Mouse (Mus musculus) stomach, embryonic 15.5 days (tissue): Measurements from ENCODE around the gene Snrpa. TPM values are rescaled to one million over a fixed set of nuclear protein-coding genes. Genes with fewer than 3 reads are reported as not detected.

Experiments
- ATAC-seq: fragments of 200-750 bp; cut with Nextera tagmentation; 2 replicates; pipeline ENCODE4 v1.8.0; 2017; ENCODE audit warnings: low read depth, moderate number of reproducible peaks, moderate TSS enrichment; ENCODE audit not compliant: insufficient read depth, low FRiP score
- H3K27ac ChIP-seq: fragments of 300-500 bp; sonication (generic); 2 replicates; pipeline ENCODE4 v1.5.1; 2015; ENCODE audit warnings: mild to moderate bottlenecking, inconsistent platforms
- H3K27me3 ChIP-seq: fragments of 300-500 bp; sonication (generic); replicated peaks from 2 replicates; pipeline ENCODE4 v1.6.1; 2015; ENCODE audit warnings: inconsistent platforms
- H3K36me3 ChIP-seq: fragments of 300-500 bp; sonication (generic); 2 replicates; pipeline ENCODE4 v1.6.1; 2015; ENCODE audit warnings: inconsistent platforms
- H3K4me1 ChIP-seq: fragments of 300-500 bp; sonication (generic); 2 replicates; pipeline ENCODE4 v1.6.1; 2015; ENCODE audit warnings: inconsistent platforms
- H3K4me2 ChIP-seq: fragments of 300-500 bp; sonication (generic); 2 replicates; pipeline ENCODE4 v1.6.1; 2015; ENCODE audit warnings: mild to moderate bottlenecking, inconsistent platforms
- H3K4me3 ChIP-seq: fragments of 300-500 bp; sonication (generic); replicated peaks from 2 replicates; pipeline ENCODE4 v1.5.1; 2015; ENCODE audit warnings: inconsistent platforms
- H3K9ac ChIP-seq: fragments of 300-500 bp; sonication (generic); 2 replicates; pipeline ENCODE4 v1.6.1; 2015; ENCODE audit warnings: inconsistent platforms
- H3K9me3 ChIP-seq: fragments of 300-500 bp; sonication (generic); 2 replicates; pipeline ENCODE4 v1.6.1; 2016; ENCODE audit warnings: inconsistent platforms
- WGBS: fragments of 180-500 bp; shearing (Covaris S2); methylation state at CpG from one replicate; pipeline ENCODE4 v1.1.7; 2015; 5-methylcytosine and 5-hydroxymethylcytosine counted together
- polyA plus RNA-seq: library from polyadenylated mRNA; unstranded; fragments of >200 nt; fragmentation: Nextera tagmentation; extraction: Ambion mirVana; gene quantifications from 2 replicates; pipeline ENCODE4 v1.2.1, GENCODE M21; 2015

The Snrpa gene
- polyA plus RNA-seq, 1 experiment from 2014 or later: 224 TPM

GRCm38 (mm10) chr7:27228281-27228821 lies 32.3 kb upstream of the Snrpa start, which contains the start of gene Itpkc:
Gene Itpkc, minus strand, starts transcription at chr7:27228661.
- Histone ChIP-seq H3K4me1 (peaks cover 55% of the 10 kb centered on the region), H3K4me3 (peak within 1 kb of the TSS; percentile 90), H3K27me3 (no peaks in the 10 kb centered on the region), H3K9me3 (no peaks in the 10 kb centered on the region), H3K9ac (peak within 1 kb of the TSS; percentile 94), H3K27ac (peak within 1 kb of the TSS; percentile 91), H3K4me2 (peak within 1 kb of the TSS; percentile 79), H3K36me3 (no peaks in the 10 kb centered on the region)
- under 1% methylated on average over 49 of the region's 49 CpGs for WGBS
- ATAC-seq: peak; percentile 77

- Histone ChIP-seq H3K36me3 (no peaks in the 10 kb centered on the region), H3K27me3 (no peaks in the 10 kb centered on the region), H3K4me2 (peak overlapping the region; percentile 79), H3K27ac (peak overlapping the region; percentile 91), H3K9ac (peak overlapping the region; percentile 94), H3K4me1 (peaks cover 54% of the 10 kb centered on the region), H3K9me3 (no peaks in the 10 kb centered on the region), H3K4me3 (peak overlapping the region; percentile 90)
- ATAC-seq: no peak
- under 1% methylated on average over 10 of the region's 10 CpGs for WGBS
Observed at GRCm38 (mm10) chr7:27227676-27228075, 31.6 kb upstream of the Snrpa start.

DNA sequence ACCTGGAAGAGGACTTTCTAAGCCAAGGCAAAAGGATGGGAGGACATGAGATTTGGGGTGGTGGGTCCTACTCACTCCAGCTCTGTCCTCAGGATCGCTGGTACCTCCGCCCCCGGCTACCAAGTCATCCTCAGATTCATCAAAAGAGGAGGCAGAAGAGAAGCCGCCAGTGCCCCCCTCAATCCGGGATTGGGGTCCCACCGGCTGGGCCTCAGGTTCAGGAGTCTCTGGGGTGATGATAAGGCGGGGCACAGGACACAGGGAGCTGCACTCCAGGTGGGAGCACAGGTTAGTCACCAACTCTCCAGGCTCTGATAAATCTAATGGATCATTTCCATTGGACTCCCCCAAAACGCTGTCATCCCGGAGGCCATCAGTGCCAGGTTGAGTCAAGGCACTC lies 31.2 kb upstream of the Snrpa start:
- no peaks in the 10 kb centered on the region for H3K36me3 ChIP-seq
- H3K9me3 ChIP-seq: no peaks in the 10 kb centered on the region
- ATAC-seq: no peak
- peak overlapping the region; percentile 90 for H3K4me3 ChIP-seq
- peak overlapping the region; percentile 79 for H3K4me2 ChIP-seq
- H3K27me3 ChIP-seq: no peaks in the 10 kb centered on the region
- H3K9ac ChIP-seq: peak overlapping the region; percentile 94; the same call in 1 of the 2 replicates
- WGBS: 27% methylated on average over 9 of the region's 9 CpGs
- H3K4me1 ChIP-seq: peaks cover 50% of the 10 kb centered on the region
- peak overlapping the region; percentile 91; the same call in 1 of the 2 replicates for H3K27ac ChIP-seq

GRCm38 (mm10) chr7:27224877-27225575 lies 29.0 kb upstream of the Snrpa start:
- Histone ChIP-seq H3K27me3 (no peaks in the 10 kb centered on the region), H3K9me3 (no peaks in the 10 kb centered on the region), H3K4me3 (peak overlapping the region; percentile 90), H3K36me3 (0 out of 2 replicates have a peak, but pooled peaks cover under 1% of the 10 kb centered on the region), H3K4me1 (peaks cover 42% of the 10 kb centered on the region), H3K9ac (no peak overlapping the region; the same call in 1 of the 2 replicates), H3K27ac (peak overlapping the region; percentile 77), H3K4me2 (peak overlapping the region; percentile 79)
- 54% methylated on average over 11 of the region's 11 CpGs for WGBS
- ATAC-seq: peak; percentile 27

DNA sequence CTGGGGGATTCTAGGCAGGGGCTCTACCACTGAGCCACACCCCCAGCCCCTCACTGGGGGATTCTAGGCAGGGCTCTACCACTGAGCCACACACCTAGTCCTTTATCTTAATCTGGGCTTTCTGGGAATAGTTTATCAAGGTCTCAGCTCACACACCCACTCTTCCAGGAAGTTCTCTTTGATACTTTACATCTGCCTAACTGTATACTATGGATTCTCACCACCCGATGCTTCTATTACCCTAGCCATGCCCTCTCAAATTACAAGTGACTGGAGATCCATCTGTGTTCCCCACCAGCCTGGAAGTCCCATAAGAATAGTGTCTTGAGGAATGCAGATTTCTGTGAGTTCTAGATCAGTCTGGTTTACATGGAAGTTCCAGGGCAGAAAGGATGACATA lies 26.5 kb upstream of the Snrpa start:
- H3K9ac ChIP-seq: no peak overlapping the region
- WGBS: 61% methylated on average over 1 of the region's 1 CpGs
- no peak; the same call in 1 of the 2 replicates for ATAC-seq
- peaks cover 12% of the 10 kb centered on the region; the same call in 1 of the 2 replicates for H3K36me3 ChIP-seq
- no peaks in the 10 kb centered on the region for H3K27me3 ChIP-seq
- no peaks in the 10 kb centered on the region for H3K9me3 ChIP-seq
- no peak overlapping the region for H3K27ac ChIP-seq
- H3K4me3 ChIP-seq: no peak overlapping the region
- H3K4me1 ChIP-seq: peaks cover 34% of the 10 kb centered on the region
- no peak overlapping the region for H3K4me2 ChIP-seq

GRCm38 (mm10) chr7:27221939-27222338 lies 25.9 kb upstream of the Snrpa start:
- H3K9ac ChIP-seq: no peak overlapping the region

GRCm38 (mm10) chr7:27219937-27220336 lies 23.9 kb upstream of the Snrpa start:
- Histone ChIP-seq H3K27ac (no peak overlapping the region), H3K4me1 (peaks cover 8% of the 10 kb centered on the region), H3K4me2 (no peak overlapping the region), H3K9ac (no peak overlapping the region), H3K4me3 (no peak overlapping the region), H3K36me3 (peaks cover 16% of the 10 kb centered on the region), H3K9me3 (no peaks in the 10 kb centered on the region), H3K27me3 (no peaks in the 10 kb centered on the region)
- WGBS: 75% methylated on average over 11 of the region's 11 CpGs
- ATAC-seq: no peak

More at GRCm38 (mm10) chr7:27221939-27222338, 25.9 kb upstream of the Snrpa start:
- H3K4me2 ChIP-seq: no peak overlapping the region
- H3K36me3 ChIP-seq: peaks cover 12% of the 10 kb centered on the region; the same call in 1 of the 2 replicates
- H3K4me1 ChIP-seq: peaks cover 28% of the 10 kb centered on the region
- WGBS: 56% methylated on average over 6 of the region's 6 CpGs
- H3K9me3 ChIP-seq: no peaks in the 10 kb centered on the region
- no peak overlapping the region for H3K27ac ChIP-seq
- no peak for ATAC-seq
- H3K27me3 ChIP-seq: no peaks in the 10 kb centered on the region
- no peak overlapping the region for H3K4me3 ChIP-seq

DNA sequence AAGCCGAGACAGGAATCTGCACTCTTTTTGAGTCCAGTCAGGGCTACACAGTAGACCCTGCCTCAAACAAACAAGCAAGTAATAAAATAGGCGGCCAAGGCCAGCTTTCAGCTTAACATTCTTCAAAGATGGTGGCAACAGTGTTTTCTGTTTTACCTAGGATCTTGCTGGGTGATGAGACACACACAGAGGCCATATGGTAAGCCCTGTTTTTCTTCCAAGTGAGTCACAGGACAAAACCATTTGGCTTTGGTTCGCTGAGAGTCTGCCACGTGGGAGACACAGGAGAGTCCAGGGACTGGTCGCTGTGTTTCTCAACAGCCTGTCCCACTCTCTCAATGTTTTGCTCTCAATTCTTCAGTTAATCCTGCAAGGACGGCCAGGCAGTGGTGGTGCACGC lies 22.5 kb upstream of the Snrpa start:
- no peak overlapping the region for H3K4me2 ChIP-seq
- WGBS: 81% methylated on average over 7 of the region's 7 CpGs
- no peak overlapping the region for H3K9ac ChIP-seq
- H3K27ac ChIP-seq: no peak overlapping the region
- no peak for ATAC-seq
- peaks cover 19% of the 10 kb centered on the region for H3K36me3 ChIP-seq
- no peaks in the 10 kb centered on the region for H3K4me1 ChIP-seq
- H3K4me3 ChIP-seq: no peak overlapping the region
- no peaks in the 10 kb centered on the region for H3K9me3 ChIP-seq
- H3K27me3 ChIP-seq: no peaks in the 10 kb centered on the region

GRCm38 (mm10) chr7:27212626-27213025 lies 16.6 kb upstream of the Snrpa start:
- no peak for ATAC-seq
- WGBS: 83% methylated on average over 2 of the region's 2 CpGs
- H3K27ac ChIP-seq: no peak overlapping the region

GRCm38 (mm10) chr7:27203730-27204449 lies 7.8 kb upstream of the Snrpa start:
- 94% methylated on average over 8 of the region's 8 CpGs for WGBS

More at GRCm38 (mm10) chr7:27212626-27213025, 16.6 kb upstream of the Snrpa start:
- Histone ChIP-seq H3K9me3 (no peaks in the 10 kb centered on the region), H3K4me1 (no peaks in the 10 kb centered on the region), H3K36me3 (peaks cover 42% of the 10 kb centered on the region), H3K27me3 (no peaks in the 10 kb centered on the region), H3K4me3 (no peak overlapping the region), H3K9ac (no peak overlapping the region), H3K4me2 (no peak overlapping the region)

DNA sequence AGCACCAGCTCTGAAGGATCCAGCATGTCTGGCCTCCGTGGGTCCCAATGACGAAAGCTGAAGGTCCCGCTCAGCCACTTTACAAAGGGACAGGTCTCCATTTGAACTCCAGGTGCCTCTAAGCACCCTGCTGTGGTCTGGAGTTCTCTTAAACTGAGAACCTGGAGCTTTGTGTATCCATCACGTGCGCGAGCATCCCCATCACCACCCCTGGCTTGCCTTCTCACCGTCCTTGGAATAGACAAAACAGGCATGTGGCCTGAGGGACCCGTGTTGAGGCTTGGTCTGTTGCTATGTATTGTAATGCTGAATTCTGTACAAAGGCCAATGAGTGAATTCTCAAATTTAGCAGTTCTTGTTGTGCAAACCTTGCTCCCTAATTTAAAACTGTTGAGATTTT lies 2.7 kb upstream of the Snrpa start:
- Histone ChIP-seq H3K27me3 (no peaks in the 10 kb centered on the region), H3K27ac (no peak overlapping the region), H3K4me3 (no peak overlapping the region), H3K36me3 (peaks cover 19% of the 10 kb centered on the region; the same call in 1 of the 2 replicates), H3K9ac (no peak overlapping the region), H3K9me3 (no peaks in the 10 kb centered on the region), H3K4me2 (no peak overlapping the region), H3K4me1 (peaks cover 12% of the 10 kb centered on the region; the same call in 1 of the 2 replicates)
- no peak for ATAC-seq
- 91% methylated on average over 8 of the region's 8 CpGs for WGBS

More at GRCm38 (mm10) chr7:27203730-27204449, 7.8 kb upstream of the Snrpa start:
- H3K4me2 ChIP-seq: no peak overlapping the region
- ATAC-seq: no peak; the same call in 1 of the 2 replicates
- H3K27ac ChIP-seq: no peak overlapping the region
- H3K27me3 ChIP-seq: no peaks in the 10 kb centered on the region
- no peak overlapping the region for H3K4me3 ChIP-seq
- H3K4me1 ChIP-seq: no peaks in the 10 kb centered on the region
- H3K36me3 ChIP-seq: peaks cover 22% of the 10 kb centered on the region; the same call in 1 of the 2 replicates
- no peak overlapping the region for H3K9ac ChIP-seq
- H3K9me3 ChIP-seq: no peaks in the 10 kb centered on the region
